8 mouse cellular contexts compared by ENCODE assay signal in the genomic region with DNA sequence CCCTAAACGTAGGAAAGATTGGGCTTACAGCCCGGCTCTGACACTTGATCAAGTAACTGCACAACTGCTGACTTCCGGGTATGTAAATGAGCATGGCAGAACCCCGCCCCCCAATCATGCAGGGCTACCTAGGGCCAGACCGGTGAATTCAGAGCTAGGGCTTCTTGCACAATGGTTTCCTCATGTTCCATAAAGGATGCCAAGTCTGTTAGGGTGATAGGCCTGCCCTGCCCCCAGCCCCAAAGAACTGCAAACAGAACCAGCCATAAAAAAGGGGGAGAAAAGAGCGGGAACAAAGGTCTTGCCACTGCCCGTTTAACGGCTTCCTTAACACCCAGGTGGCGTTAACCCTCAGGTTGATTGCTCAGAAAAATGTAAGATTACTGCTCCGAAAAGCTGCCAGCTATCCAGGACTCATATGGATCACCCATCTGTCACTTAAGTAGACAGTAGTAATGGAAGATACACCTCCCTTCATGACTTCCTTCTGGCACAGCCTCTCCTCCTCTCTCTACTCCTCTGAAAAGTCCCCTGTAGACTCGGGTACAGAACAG. TPM values are rescaled to one million over a fixed set of nuclear protein-coding genes. Genes with fewer than 3 reads are reported as not detected.
DNase-seq lines count a peak whose midpoint lies in the region; ATAC-seq lines count a peak whose summit lies in the region.

No protein-coding gene starts in this region.

- DNase-seq in adrenal gland, postnatal 14 days, result peak; percentile 68
- DNase-seq in adrenal gland, adult 8-10 months, result no peak
- DNase-seq in 3134 (ENCODE audit: extremely low read depth, insufficient read length, low spot score), result peak; percentile 57
- peak; percentile 60 to 66 for DNase-seq in cerebellum, postnatal 10 days
- peak; percentile 76 for DNase-seq in kidney, postnatal 14 days
- DNase-seq in embryo, embryonic 11 days, result no peak

- ATAC-seq in megakaryocyte-erythroid progenitor cell, adult 5-6 weeks (replicated peaks; ENCODE audit: low FRiP score, low TSS enrichment, poor library complexity, severe bottlenecking), result peak; percentile 80
- no peak for ATAC-seq in frontal cortex, adult (ENCODE audit: low TSS enrichment)

RNA-seq across cellular contexts. Expression of a gene that starts 39.7 kb away (rescaled TPM):
- total RNA-seq in adrenal gland, postnatal 14 days (2021), result 60.2 and 71.6 TPM in 2 replicates
- total RNA-seq in adrenal gland, adult 8-10 months (2022), result 10 to 100 TPM; 43.0 to 49.5 (median 45.6) TPM
- 19.1 and 28.6 TPM in 2 replicates for total RNA-seq in megakaryocyte-erythroid progenitor cell, adult 5-6 weeks (2014; fragmentation: Nextera tagmentation)
- total RNA-seq in megakaryocyte-erythroid progenitor cell, adult 5-6 weeks (2017), result 22.2 and 25.9 TPM in 2 replicates

Comparison
In these comparisons a context has a peak if more than half of its experiments do, and no peak if none do; other contexts are left out.
1. DNase-seq: peak in adrenal gland, postnatal 14 days (single experiment), 3134 (single experiment), cerebellum, postnatal 10 days (2 of 2) and kidney, postnatal 14 days (single experiment); none in adrenal gland, adult 8-10 months (single experiment) and embryo, embryonic 11 days (single experiment).